Mouse (Mus musculus) urinary bladder, postnatal 25 days (tissue): ENCODE measurements around the gene Prap1.
"Not testable (repeated sequence)": the region's sequence is repeated elsewhere in the genome, so short reads cannot be mapped to it uniquely, and the experiment has no call there.

ENCODE experiments used
- DNase-seq: peaks from one replicate; pipeline ENCODE4 v3.0.0; 2022; ENCODE audit warnings: low spot score

Prap1 gene

GRCm38 (mm10) chr7:140134033-140134432, 40.8 kb downstream of the Prap1 start:
- not testable (repeated sequence) for DNase-seq

GRCm38 (mm10) chr7:140135106-140135770, 42.0 kb downstream of the Prap1 start:
- no peak for DNase-seq

GRCm38 (mm10) chr7:140137135-140138020, 44.2 kb downstream of the Prap1 start, which contains the start of gene Mtg1:
Mtg1 (plus strand) TSS chr7:140137564.
- DNase-seq = peak; percentile 99

- no peak for DNase-seq
These were observed 44.8 kb downstream of the Prap1 start for GRCm38 (mm10) chr7:140138021-140138310.

- DNase-seq = peak; percentile 61
These were observed 48.2 kb downstream of the Prap1 start for GRCm38 (mm10) chr7:140141350-140141749.

- no peak for DNase-seq
These were observed 51.4 kb downstream of the Prap1 start for GRCm38 (mm10) chr7:140144550-140144949.
